8 mouse cellular contexts compared by ENCODE assay signal in the genomic region with DNA sequence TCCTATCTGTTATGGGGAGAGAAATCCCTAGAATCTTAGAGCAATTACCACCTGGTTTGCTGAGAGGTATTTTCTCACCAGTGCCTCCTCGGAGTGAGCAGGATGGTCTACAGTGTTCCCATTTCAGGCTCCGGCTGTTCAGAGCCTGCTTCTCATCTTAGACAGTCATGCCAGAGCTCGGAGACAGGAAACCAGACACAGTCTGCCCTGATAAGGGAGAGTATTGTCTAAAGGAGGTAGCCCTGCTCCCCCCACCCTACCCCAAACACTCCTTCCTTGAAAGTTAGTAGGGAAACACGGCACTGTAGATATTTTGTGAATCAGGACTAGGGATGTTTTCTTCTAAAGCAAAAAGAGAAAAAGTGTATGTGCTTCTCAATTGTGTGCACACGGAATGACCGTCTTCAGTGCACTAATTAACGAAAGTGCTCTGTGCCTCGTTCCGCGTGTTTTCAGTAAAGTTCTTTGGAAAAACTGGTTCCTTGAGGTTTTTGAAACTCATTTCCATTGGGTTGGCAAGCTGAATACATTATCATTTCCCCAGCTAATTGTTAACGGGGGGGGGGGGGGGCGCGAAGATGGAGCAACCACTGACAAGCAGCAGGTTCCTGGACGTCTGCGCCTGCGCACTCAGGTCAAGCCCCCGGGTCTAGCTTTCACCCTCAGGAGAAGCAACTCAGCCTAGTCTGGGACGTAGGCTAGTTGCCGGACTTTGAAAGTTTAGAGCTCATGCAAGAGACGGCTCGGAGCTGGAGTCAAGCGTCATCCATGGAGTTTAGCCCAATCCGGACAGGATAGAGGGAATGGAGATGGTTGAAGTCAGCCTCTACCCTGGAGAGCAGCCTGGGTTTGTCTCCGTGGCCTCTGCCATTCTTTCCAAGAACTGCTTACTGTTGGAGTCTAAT. TPM values are rescaled to one million over a fixed set of nuclear protein-coding genes. Genes with fewer than 3 reads are reported as not detected.
DNase-seq lines count a peak whose midpoint lies in the region; ATAC-seq and TF ChIP-seq lines count a peak whose summit lies in the region.

No protein-coding gene starts in this region.

- no peak for ATAC-seq in kidney, postnatal 0 days (replicated peaks; ENCODE audit: low FRiP score, low read depth)
- ATAC-seq in activated CD4-positive, CD25-positive, alpha-beta regulatory T cell, adult 4 months = no peak

- H3K9ac ChIP-seq in kidney, postnatal 0 days (ENCODE audit: low read depth, low read length) = no peak overlapping the region

- TF ChIP-seq CTCF in thymus, adult 2 months (IDR thresholded peaks at IDR 0.05; ENCODE audit: borderline replicate concordance, control insufficient read depth, extremely low read depth, insufficient read depth, low read length, poor library complexity) = no peak
- TF ChIP-seq CTCF in kidney, postnatal 0 days (IDR thresholded peaks at IDR 0.05; ENCODE audit: low read depth) = no peak

- H3K9me3 ChIP-seq in heart, embryonic 10.5 days = no peaks in the 10 kb centered on the region
- H3K9me3 ChIP-seq in kidney, postnatal 0 days (replicated peaks; ENCODE audit: low read length) = no peaks in the 10 kb centered on the region

- no peaks in the 10 kb centered on the region for H3K27me3 ChIP-seq in thymus, adult 2 months (ENCODE audit: control insufficient read depth, insufficient read depth, low read length)
- H3K27me3 ChIP-seq in heart, embryonic 10.5 days (ENCODE audit: insufficient read depth, poor library complexity, severe bottlenecking) = no peaks in the 10 kb centered on the region
- no peaks in the 10 kb centered on the region for H3K27me3 ChIP-seq in kidney, postnatal 0 days (ENCODE audit: insufficient read depth, low read length)

- peak overlapping the region; percentile 48; the same call in 1 of the 2 replicates for H3K27ac ChIP-seq in thymus, adult 2 months (ENCODE audit: control insufficient read depth, insufficient read depth, low read length)
- peak overlapping the region; percentile 99 for H3K27ac ChIP-seq in heart, embryonic 10.5 days
- peak overlapping the region; percentile 88 for H3K27ac ChIP-seq in kidney, postnatal 0 days

- H3K4me3 ChIP-seq in thymus, adult 2 months (ENCODE audit: control insufficient read depth, insufficient read depth, low read length) = no peak overlapping the region
- peak overlapping the region; percentile 43 for H3K4me3 ChIP-seq in heart, embryonic 10.5 days
- no peak overlapping the region for H3K4me3 ChIP-seq in kidney, postnatal 0 days (replicated peaks; ENCODE audit: low read depth, low read length)

- no peak for DNase-seq in thymus, adult 2 months
- DNase-seq in thymus, adult 18-20 months = no peak
- peak; percentile 87 for DNase-seq in heart, embryonic 10.5 days (ENCODE audit: low spot score)
- peak; percentile 32 for DNase-seq in kidney, postnatal 0 days (ENCODE audit: low spot score)
- peak; percentile 53 to 56 for DNase-seq in lung, postnatal 4 days
- no peak for DNase-seq in adrenal gland, postnatal 25 days
- no peak for DNase-seq in frontal cortex, postnatal 10 days (ENCODE audit: low spot score in 2 of 2)

- 68% methylated on average over 24 of the region's 24 CpGs for WGBS in thymus, adult 2 months
- WGBS in heart, embryonic 10.5 days = 34% methylated on average over 24 of the region's 24 CpGs
- WGBS in kidney, postnatal 0 days = 49% methylated on average over 24 of the region's 24 CpGs

- peaks cover 6% of the 10 kb centered on the region; the same call in 1 of the 2 replicates for H3K36me3 ChIP-seq in thymus, adult 2 months (ENCODE audit: control insufficient read depth, insufficient read depth, low read length)
- H3K36me3 ChIP-seq in heart, embryonic 10.5 days = peaks cover 8% of the 10 kb centered on the region
- no peaks in the 10 kb centered on the region for H3K36me3 ChIP-seq in kidney, postnatal 0 days (ENCODE audit: insufficient read depth, low read length)

- H3K4me2 ChIP-seq in kidney, postnatal 0 days (ENCODE audit: low read length) = peak overlapping the region; percentile 41

- TF ChIP-seq POLR2A in thymus, adult 2 months (IDR thresholded peaks at IDR 0.05; ENCODE audit: control insufficient read depth, extremely low read depth, insufficient read depth, low read length, poor library complexity) = no peak

- H3K4me1 ChIP-seq in thymus, adult 2 months (replicated peaks; ENCODE audit: control insufficient read depth, insufficient read depth, low read length) = peaks cover 41% of the 10 kb centered on the region
- H3K4me1 ChIP-seq in heart, embryonic 10.5 days = peaks cover 81% of the 10 kb centered on the region
- H3K4me1 ChIP-seq in kidney, postnatal 0 days (replicated peaks; ENCODE audit: insufficient read depth, low read length) = peaks cover 56% of the 10 kb centered on the region

RNA-seq across cellular contexts. Expression of a gene that starts 5.2 kb away (rescaled TPM):
- polyA plus RNA-seq in thymus, adult 2 months (2012; rRNA removed) = 175 and 197 TPM in 2 replicates
- 49.6 and 61.8 TPM in 2 replicates for polyA plus RNA-seq in heart, embryonic 10.5 days (2016; fragmentation: Nextera tagmentation; extraction: Ambion mirVana)
- polyA plus RNA-seq in kidney, postnatal 0 days (2015; fragmentation: Nextera tagmentation; extraction: Ambion mirVana) = 60.6 and 65.6 TPM in 2 replicates
- 10 to 100 TPM; 64.9 to 76.7 TPM for polyA plus RNA-seq in activated CD4-positive, CD25-positive, alpha-beta regulatory T cell, adult 4 months (2017; shearing (Covaris generic))
- total RNA-seq in adrenal gland, postnatal 25 days (2021) = 61.6 and 74.6 TPM in 2 replicates

Comparison
In these comparisons a context has a peak if more than half of its experiments do, and no peak if none do; other contexts are left out.
1. DNase-seq: peak in heart, embryonic 10.5 days (single experiment), kidney, postnatal 0 days (single experiment) and lung, postnatal 4 days (2 of 2); none in thymus, adult 2 months (single experiment), thymus, adult 18-20 months (0 of 2), adrenal gland, postnatal 25 days (single experiment) and frontal cortex, postnatal 10 days (0 of 2).
2. H3K27ac ChIP-seq: peak in every context shown above with its lines; median percentile 99 in heart, embryonic 10.5 days; 88 in kidney, postnatal 0 days; 48 in thymus, adult 2 months.